ENCODE assay signal across 8 mouse cellular contexts in genomic region chr11:48824311-48824830, GRCm38 (mm10). TPM values are rescaled to one million over a fixed set of nuclear protein-coding genes. Genes with fewer than 3 reads are reported as not detected.
DNase-seq lines count a peak whose midpoint lies in the region; ATAC-seq and TF ChIP-seq lines count a peak whose summit lies in the region.

No protein-coding gene starts in this region.

- no peaks in the 10 kb centered on the region for H3K36me3 ChIP-seq in kidney, postnatal 0 days (ENCODE audit: insufficient read depth, low read length)
- H3K36me3 ChIP-seq in embryonic facial prominence, embryonic 13.5 days, result no peaks in the 10 kb centered on the region
- H3K36me3 ChIP-seq in hindbrain, postnatal 0 days (ENCODE audit: insufficient read depth, low read length), result no peaks in the 10 kb centered on the region
- H3K36me3 ChIP-seq in midbrain, embryonic 16.5 days (ENCODE audit: control insufficient read depth, insufficient read depth, low read length), result no peaks in the 10 kb centered on the region

- peak overlapping the region; percentile 59 for H3K4me2 ChIP-seq in kidney, postnatal 0 days (ENCODE audit: low read length)
- H3K4me2 ChIP-seq in embryonic facial prominence, embryonic 13.5 days, result peak overlapping the region; percentile 80
- peak overlapping the region; percentile 73 for H3K4me2 ChIP-seq in hindbrain, postnatal 0 days (ENCODE audit: low read depth, low read length)
- peak overlapping the region; percentile 53 for H3K4me2 ChIP-seq in midbrain, embryonic 16.5 days (ENCODE audit: low read length)

- no peaks in the 10 kb centered on the region for H3K9me3 ChIP-seq in kidney, postnatal 0 days (replicated peaks; ENCODE audit: low read length)
- no peaks in the 10 kb centered on the region for H3K9me3 ChIP-seq in embryonic facial prominence, embryonic 13.5 days
- no peaks in the 10 kb centered on the region for H3K9me3 ChIP-seq in hindbrain, postnatal 0 days (ENCODE audit: low read length)
- no peaks in the 10 kb centered on the region for H3K9me3 ChIP-seq in midbrain, embryonic 16.5 days (replicated peaks; ENCODE audit: control insufficient read depth, low read length, poor library complexity, severe bottlenecking)

- 7% methylated on average over 22 of the region's 22 CpGs for WGBS in kidney, postnatal 0 days
- WGBS in embryonic facial prominence, embryonic 13.5 days, result 4% methylated on average over 22 of the region's 22 CpGs
- 5% methylated on average over 22 of the region's 22 CpGs for WGBS in hindbrain, postnatal 0 days
- WGBS in midbrain, embryonic 16.5 days, result 5% methylated on average over 22 of the region's 22 CpGs

- peak overlapping the region; percentile 34 for H3K4me3 ChIP-seq in kidney, postnatal 0 days (replicated peaks; ENCODE audit: low read depth, low read length)
- peak overlapping the region; percentile 46 for H3K4me3 ChIP-seq in embryonic facial prominence, embryonic 13.5 days
- H3K4me3 ChIP-seq in hindbrain, postnatal 0 days (ENCODE audit: low read length), result peak overlapping the region; percentile 42
- H3K4me3 ChIP-seq in midbrain, embryonic 16.5 days (ENCODE audit: low read depth, low read length), result peak overlapping the region; percentile 29

- H3K27me3 ChIP-seq in kidney, postnatal 0 days (ENCODE audit: insufficient read depth, low read length), result no peaks in the 10 kb centered on the region
- peaks cover 19% of the 10 kb centered on the region for H3K27me3 ChIP-seq in embryonic facial prominence, embryonic 13.5 days
- H3K27me3 ChIP-seq in hindbrain, postnatal 0 days (ENCODE audit: insufficient read depth, low read length), result no peaks in the 10 kb centered on the region
- H3K27me3 ChIP-seq in midbrain, embryonic 16.5 days (ENCODE audit: control insufficient read depth, insufficient read depth, low read depth, low read length), result peaks cover 7% of the 10 kb centered on the region

- no peak for TF ChIP-seq CTCF in kidney, postnatal 0 days (IDR thresholded peaks at IDR 0.05; ENCODE audit: low read depth)
- TF ChIP-seq CTCF in hindbrain, postnatal 0 days (IDR thresholded peaks at IDR 0.05; ENCODE audit: low read depth), result no peak

- H3K4me1 ChIP-seq in kidney, postnatal 0 days (replicated peaks; ENCODE audit: insufficient read depth, low read length), result 0 out of 2 replicates have a peak, but pooled peaks cover 2% of the 10 kb centered on the region
- peaks cover 9% of the 10 kb centered on the region; the same call in 1 of the 2 replicates for H3K4me1 ChIP-seq in embryonic facial prominence, embryonic 13.5 days
- peaks cover 6% of the 10 kb centered on the region; the same call in 1 of the 2 replicates for H3K4me1 ChIP-seq in hindbrain, postnatal 0 days (ENCODE audit: insufficient read depth, low read length)
- peaks cover 12% of the 10 kb centered on the region for H3K4me1 ChIP-seq in midbrain, embryonic 16.5 days (ENCODE audit: control insufficient read depth, insufficient read depth, low read length)

- DNase-seq in kidney, postnatal 0 days (ENCODE audit: low spot score), result no peak
- no peak for DNase-seq in kidney, adult 18-20 months
- no peak for DNase-seq in hindbrain, postnatal 0 days (ENCODE audit: low spot score)
- no peak for DNase-seq in gastrocnemius, postnatal 10 days
- DNase-seq in ovary, adult 18-20 months (ENCODE audit: low spot score), result no peak
- DNase-seq in left cerebral cortex, postnatal 4 days, result no peak

- intact Hi-C loops in left cerebral cortex, postnatal 4 days (cut with DNase I), result loop anchor here (5.0 kb wide), 1 partner anchor 33 kb away; no protein-coding TSS in a partner anchor

- H3K9ac ChIP-seq in kidney, postnatal 0 days (ENCODE audit: low read depth, low read length), result peak overlapping the region; percentile 36; the same call in 1 of the 2 replicates
- H3K9ac ChIP-seq in embryonic facial prominence, embryonic 13.5 days, result peak overlapping the region; percentile 60
- no peak overlapping the region; the same call in 1 of the 2 replicates for H3K9ac ChIP-seq in hindbrain, postnatal 0 days (replicated peaks; ENCODE audit: low read length)
- H3K9ac ChIP-seq in midbrain, embryonic 16.5 days (ENCODE audit: low read depth, low read length), result no peak overlapping the region

- ATAC-seq in kidney, postnatal 0 days (replicated peaks; ENCODE audit: low FRiP score, low read depth), result no peak
- no peak for ATAC-seq in embryonic facial prominence, embryonic 13.5 days (ENCODE audit: insufficient number of reproducible peaks, insufficient read depth, low FRiP score, low TSS enrichment, low read depth)
- ATAC-seq in hindbrain, postnatal 0 days, result no peak
- ATAC-seq in midbrain, embryonic 16.5 days, result no peak

- no peak overlapping the region for H3K27ac ChIP-seq in kidney, postnatal 0 days
- no peak overlapping the region for H3K27ac ChIP-seq in embryonic facial prominence, embryonic 13.5 days
- H3K27ac ChIP-seq in hindbrain, postnatal 0 days, result no peak overlapping the region
- no peak overlapping the region for H3K27ac ChIP-seq in midbrain, embryonic 16.5 days (ENCODE audit: low read length)

RNA-seq across cellular contexts. Expression of gene Trim7, which starts 1.6 kb away (rescaled TPM):
- polyA plus RNA-seq in kidney, postnatal 0 days (2015; fragmentation: Nextera tagmentation; extraction: Ambion mirVana), result 10.2 and 10.5 TPM in 2 replicates
- polyA plus RNA-seq in embryonic facial prominence, embryonic 13.5 days (2015; fragmentation: Nextera tagmentation; extraction: Ambion mirVana), result 1.0 and 1.1 TPM in 2 replicates
- total RNA-seq in hindbrain, postnatal 0 days (2014; rRNA removed), result 4.0 and 7.7 TPM in 2 replicates
- 3.7 TPM in 2 replicates for polyA plus RNA-seq in hindbrain, postnatal 0 days (2015; fragmentation: Nextera tagmentation; extraction: Ambion mirVana)
- 1.8 and 3.6 TPM in 2 replicates for polyA plus RNA-seq in midbrain, embryonic 16.5 days (2015; fragmentation: Nextera tagmentation; extraction: Ambion mirVana)
- 100 to 1,000 TPM; 107 to 110 TPM for total RNA-seq in gastrocnemius, postnatal 10 days (2021)
- 10 to 100 TPM in 1 of 2 experiments, 1 to 10 TPM in 1; 9.4 to 12.4 TPM for total RNA-seq in left cerebral cortex, postnatal 4 days (2021)

RNA-seq across cellular contexts. Expression of gene Gm12184, which starts 2.1 kb away (rescaled TPM):
- polyA plus RNA-seq in kidney, postnatal 0 days (2015; fragmentation: Nextera tagmentation; extraction: Ambion mirVana), result 4.4 and 10.3 TPM in 2 replicates
- polyA plus RNA-seq in embryonic facial prominence, embryonic 13.5 days (2015; fragmentation: Nextera tagmentation; extraction: Ambion mirVana), result 3.4 and 3.6 TPM in 2 replicates
- total RNA-seq in hindbrain, postnatal 0 days (2014; rRNA removed), result 20.1 and 26.4 TPM in 2 replicates
- 5.7 and 6.0 TPM in 2 replicates for polyA plus RNA-seq in hindbrain, postnatal 0 days (2015; fragmentation: Nextera tagmentation; extraction: Ambion mirVana)
- polyA plus RNA-seq in midbrain, embryonic 16.5 days (2015; fragmentation: Nextera tagmentation; extraction: Ambion mirVana), result 1.3 and 1.8 TPM in 2 replicates
- total RNA-seq in gastrocnemius, postnatal 10 days (2021), result 1 to 10 TPM; 1.8 to 3.6 TPM
- 1 to 10 TPM in 1 of 2 experiments, under 1 TPM in 1; 0.89 to 2.4 TPM for total RNA-seq in left cerebral cortex, postnatal 4 days (2021)

RNA-seq across cellular contexts. Expression of gene Trim41, which starts 7.2 kb away (rescaled TPM):
- polyA plus RNA-seq in kidney, postnatal 0 days (2015; fragmentation: Nextera tagmentation; extraction: Ambion mirVana), result 5.2 and 5.3 TPM in 2 replicates
- 8.3 and 8.7 TPM in 2 replicates for polyA plus RNA-seq in embryonic facial prominence, embryonic 13.5 days (2015; fragmentation: Nextera tagmentation; extraction: Ambion mirVana)
- total RNA-seq in hindbrain, postnatal 0 days (2014; rRNA removed), result 42.1 and 43.3 TPM in 2 replicates
- polyA plus RNA-seq in hindbrain, postnatal 0 days (2015; fragmentation: Nextera tagmentation; extraction: Ambion mirVana), result 5.5 and 7.1 TPM in 2 replicates
- polyA plus RNA-seq in midbrain, embryonic 16.5 days (2015; fragmentation: Nextera tagmentation; extraction: Ambion mirVana), result 6.7 and 6.9 TPM in 2 replicates
- total RNA-seq in gastrocnemius, postnatal 10 days (2021), result 10 to 100 TPM; 22.2 to 22.8 TPM
- total RNA-seq in left cerebral cortex, postnatal 4 days (2021), result 10 to 100 TPM; 53.6 to 54.3 TPM

RNA-seq across cellular contexts. Expression of gene Rack1, which starts 24.2 kb away (rescaled TPM):
- 732 and 795 TPM in 2 replicates for polyA plus RNA-seq in kidney, postnatal 0 days (2015; fragmentation: Nextera tagmentation; extraction: Ambion mirVana)
- 729 and 806 TPM in 2 replicates for polyA plus RNA-seq in embryonic facial prominence, embryonic 13.5 days (2015; fragmentation: Nextera tagmentation; extraction: Ambion mirVana)
- total RNA-seq in hindbrain, postnatal 0 days (2014; rRNA removed), result 897 and 958 TPM in 2 replicates
- polyA plus RNA-seq in hindbrain, postnatal 0 days (2015; fragmentation: Nextera tagmentation; extraction: Ambion mirVana), result 324 and 342 TPM in 2 replicates
- 347 and 351 TPM in 2 replicates for polyA plus RNA-seq in midbrain, embryonic 16.5 days (2015; fragmentation: Nextera tagmentation; extraction: Ambion mirVana)
- total RNA-seq in gastrocnemius, postnatal 10 days (2021), result 100 to 1,000 TPM; 536 to 557 TPM
- total RNA-seq in left cerebral cortex, postnatal 4 days (2021), result 100 to 1,000 TPM; 486 to 572 TPM

RNA-seq across cellular contexts. Expression of gene Irgm1, which starts 47.1 kb away (rescaled TPM):
- 32.0 and 33.2 TPM in 2 replicates for polyA plus RNA-seq in kidney, postnatal 0 days (2015; fragmentation: Nextera tagmentation; extraction: Ambion mirVana)
- polyA plus RNA-seq in embryonic facial prominence, embryonic 13.5 days (2015; fragmentation: Nextera tagmentation; extraction: Ambion mirVana), result 3.9 and 4.3 TPM in 2 replicates
- 5.8 and 6.0 TPM in 2 replicates for total RNA-seq in hindbrain, postnatal 0 days (2014; rRNA removed)
- 6.3 and 8.2 TPM in 2 replicates for polyA plus RNA-seq in hindbrain, postnatal 0 days (2015; fragmentation: Nextera tagmentation; extraction: Ambion mirVana)
- polyA plus RNA-seq in midbrain, embryonic 16.5 days (2015; fragmentation: Nextera tagmentation; extraction: Ambion mirVana), result 2.0 and 2.8 TPM in 2 replicates
- total RNA-seq in gastrocnemius, postnatal 10 days (2021), result 1 to 10 TPM; 5.9 to 7.0 TPM
- 1 to 10 TPM; 1.4 TPM for total RNA-seq in left cerebral cortex, postnatal 4 days (2021)

Comparison
In these comparisons a context has a peak if more than half of its experiments do, and no peak if none do; other contexts are left out.
1. H3K9ac ChIP-seq: peak in kidney, postnatal 0 days (single experiment) and embryonic facial prominence, embryonic 13.5 days (single experiment); none in hindbrain, postnatal 0 days (single experiment) and midbrain, embryonic 16.5 days (single experiment).
2. Peak in every context shown above with its lines, with median percentiles within 50 percentile points of each other: H3K4me2 ChIP-seq and H3K4me3 ChIP-seq.